Mouse (Mus musculus): ENCODE measurements at regions not wholly inside any gene's neighbourhood (a gene's known extent, or its start where the extent isn't known, plus 50 kb on each side); places are given as distances from the start of the nearest gene placed in this dataset.

DNA sequence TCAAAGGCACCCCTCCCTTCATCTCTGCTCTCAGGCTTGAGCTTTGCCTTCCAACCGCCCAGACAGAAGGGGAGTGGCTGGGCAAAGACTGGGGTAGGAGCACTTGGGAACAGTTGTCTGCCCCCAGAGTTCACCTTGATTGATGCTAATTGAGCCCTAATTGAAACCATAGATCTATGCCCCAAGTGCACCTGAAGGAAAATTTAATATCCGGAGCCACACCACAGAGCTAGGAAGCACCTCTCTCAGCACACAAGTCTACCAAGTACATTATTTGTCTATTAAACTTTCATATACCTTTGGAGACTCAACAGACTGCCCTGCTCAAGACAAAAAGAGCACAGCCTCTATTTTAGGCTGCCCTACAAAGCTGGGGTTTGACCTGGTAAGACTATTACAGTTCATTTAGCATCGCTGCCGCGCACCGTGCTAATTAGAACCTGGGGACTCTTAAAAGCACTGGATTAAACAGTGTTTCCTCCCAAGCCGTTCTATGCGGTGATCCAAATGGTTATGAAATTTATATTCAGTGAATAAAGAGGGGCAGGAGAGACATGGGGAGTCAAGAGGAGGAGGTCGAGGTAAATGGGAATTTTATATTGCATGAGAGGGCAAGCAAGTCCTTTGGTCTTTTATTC is 229.8 kb downstream of the Utp18 start:
- TF ChIP-seq CTCF (IDR thresholded peaks at IDR 0.05; ENCODE audit: borderline replicate concordance, insufficient read depth, low read length) = no peak
- TF ChIP-seq POLR2A (IDR thresholded peaks at IDR 0.05; ENCODE audit: low read depth, low read length) = no peak

Data from embryonic fibroblast, embryonic 13.5 days (primary cell).